Mouse (Mus musculus) forebrain, embryonic 11.5 days (tissue): ENCODE data around the gene Ginm1. TPM values are rescaled to one million over a fixed set of nuclear protein-coding genes. Genes with fewer than 3 reads are reported as not detected.

ENCODE experiments used
- ATAC-seq: fragments of 200-750 bp; cut with Nextera tagmentation; replicated peaks from 2 replicates; pipeline ENCODE4 v1.8.0; 2017; ENCODE audit warnings: moderate TSS enrichment; ENCODE audit not compliant: low FRiP score
- DNase-seq: peaks from one replicate; pipeline ENCODE4 v3.0.0-alpha.2; 2017; ENCODE audit warnings: low spot score
- H3K27ac ChIP-seq: fragments of 300-500 bp; sonication (generic); 2 replicates; pipeline ENCODE4 v1.5.1; 2014; ENCODE audit warnings: low read depth, low read length
- H3K27me3 ChIP-seq: fragments of 300-500 bp; sonication (generic); 2 replicates; pipeline ENCODE4 v1.6.1; 2014; ENCODE audit warnings: mild to moderate bottlenecking, low read length, mixed read lengths; ENCODE audit not compliant: control insufficient read depth, insufficient read depth
- H3K36me3 ChIP-seq: fragments of 300-500 bp; sonication (generic); 2 replicates; pipeline ENCODE4 v1.6.1; 2014; ENCODE audit warnings: mild to moderate bottlenecking, low read length, moderate library complexity, mixed read lengths; ENCODE audit not compliant: control insufficient read depth, insufficient read depth
- H3K4me1 ChIP-seq: fragments of 300-500 bp; sonication (generic); replicated peaks from 2 replicates; pipeline ENCODE4 v1.6.1; 2014; ENCODE audit warnings: low read length, mixed read lengths; ENCODE audit not compliant: control insufficient read depth, insufficient read depth
- H3K4me2 ChIP-seq: fragments of 300-500 bp; sonication (generic); 2 replicates; pipeline ENCODE4 v1.6.1; 2014; ENCODE audit warnings: low read depth, mild to moderate bottlenecking, low read length, moderate library complexity, mixed read lengths; ENCODE audit not compliant: severe bottlenecking
- H3K4me3 ChIP-seq: fragments of 300-500 bp; sonication (generic); 2 replicates; pipeline ENCODE4 v1.5.1; 2014; ENCODE audit warnings: low read depth, low read length
- H3K9ac ChIP-seq: fragments of 300-500 bp; sonication (generic); 2 replicates; pipeline ENCODE4 v1.6.1; 2014; ENCODE audit warnings: low read length
- H3K9me3 ChIP-seq: fragments of 300-500 bp; sonication (generic); 2 replicates; pipeline ENCODE4 v1.6.1; 2016; ENCODE audit warnings: low read length, mixed read lengths; ENCODE audit not compliant: control insufficient read depth
- WGBS: fragments of 180-500 bp; shearing (Covaris S2); extraction: QIAGEN DNeasy Blood & Tissue Kit; methylation state at CpG from one replicate; pipeline ENCODE4 v1.1.7; 2014; 5-methylcytosine and 5-hydroxymethylcytosine counted together
- polyA plus RNA-seq: library from polyadenylated mRNA; unstranded; fragments of >200 nt; fragmentation: Nextera tagmentation; extraction: Ambion mirVana; gene quantifications from 2 replicates; pipeline ENCODE4 v1.2.1, GENCODE M21; 2014

The Ginm1 gene
- 51.5 and 55.2 TPM in 2 replicates for polyA plus RNA-seq

DNA sequence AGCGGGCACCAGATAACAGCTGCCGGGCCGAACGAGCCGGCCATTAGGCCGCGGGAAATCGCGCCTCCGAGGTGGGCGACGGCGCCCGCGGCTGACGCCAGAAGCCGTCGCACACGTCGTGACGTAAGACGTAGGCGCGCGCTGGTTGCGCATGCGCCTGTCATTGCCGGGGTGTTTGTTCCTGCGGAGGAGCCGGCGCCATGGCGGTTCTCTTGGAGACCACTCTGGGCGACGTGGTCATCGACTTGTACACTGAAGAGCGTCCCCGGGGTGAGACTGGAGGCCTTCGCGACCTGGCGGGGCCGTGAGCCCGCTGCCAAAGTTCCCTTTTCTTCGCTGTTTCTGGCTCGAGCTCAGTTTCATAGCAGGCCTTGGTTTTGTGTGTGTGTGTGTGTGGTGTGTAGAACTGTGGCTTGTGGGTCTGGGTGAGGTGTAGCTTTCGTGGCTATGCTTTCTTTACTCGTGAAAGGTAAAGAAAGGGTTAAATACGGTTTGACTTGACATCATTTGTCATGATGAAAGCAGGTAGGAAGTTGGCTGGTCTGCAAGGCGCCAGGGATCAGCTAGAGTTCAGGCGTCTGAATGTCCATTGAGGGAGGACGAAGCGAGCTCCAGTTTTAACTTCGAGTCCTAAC is at the start of gene Ginm1, which contains the start of gene Ppil4:
TSS of gene Ginm1 (minus strand) at position 74 of the 635 bp plus-strand sequence.
TSS of gene Ppil4 (plus strand) at position 141 of the 635 bp plus-strand sequence.
- peak; percentile 94 for DNase-seq
- no peaks in the 10 kb centered on the region for H3K9me3 ChIP-seq
- peaks cover 8% of the 10 kb centered on the region for H3K4me1 ChIP-seq
- peak; percentile 94 for ATAC-seq
- H3K9ac ChIP-seq: peak within 1 kb of the TSS; percentile 63
- H3K4me3 ChIP-seq: peak within 1 kb of the TSS; percentile 71
- no peaks in the 10 kb centered on the region for H3K27me3 ChIP-seq
- peak within 1 kb of the TSS; percentile 79 for H3K4me2 ChIP-seq
- 1% methylated on average over 52 of the region's 52 CpGs for WGBS
- H3K36me3 ChIP-seq: peaks cover 6% of the 10 kb centered on the region; the same call in 1 of the 2 replicates
- no peak within 1 kb of the TSS for H3K27ac ChIP-seq

DNA sequence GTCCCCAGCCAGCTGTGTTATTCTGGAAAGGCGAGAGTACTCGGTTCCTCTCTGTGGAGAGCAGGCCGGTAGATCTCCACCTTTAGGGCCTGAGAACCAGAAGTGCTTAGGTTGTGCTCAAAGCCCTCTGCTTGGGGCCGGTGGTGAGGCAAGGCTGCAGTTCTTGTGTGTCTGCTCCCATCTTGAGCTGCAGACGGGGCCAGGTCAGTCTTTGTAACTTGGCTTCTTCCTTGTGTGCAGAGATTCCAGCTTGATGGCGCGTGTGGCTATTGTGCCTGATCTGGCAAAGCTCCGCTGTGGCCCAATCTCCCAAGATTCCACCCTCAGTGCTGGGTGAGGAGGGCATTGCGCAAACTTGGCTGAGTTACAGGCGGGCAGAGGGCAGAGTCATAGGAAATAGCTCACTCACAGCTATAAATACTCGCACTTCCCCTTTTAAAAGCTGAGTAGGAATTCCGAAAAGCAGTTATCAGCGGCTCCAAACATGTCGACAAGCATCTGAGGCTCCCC is 49.0 kb upstream of the Ginm1 start:
- no peaks in the 10 kb centered on the region for H3K27me3 ChIP-seq
- no peak overlapping the region for H3K9ac ChIP-seq
- ATAC-seq (no peak), DNase-seq (no peak)
- no peak overlapping the region for H3K27ac ChIP-seq
- H3K4me2 ChIP-seq: no peak overlapping the region
- no peak overlapping the region for H3K4me3 ChIP-seq
- H3K9me3 ChIP-seq: no peaks in the 10 kb centered on the region
- H3K4me1 ChIP-seq: no peaks in the 10 kb centered on the region
- 79% methylated on average over 14 of the region's 14 CpGs for WGBS
- no peaks in the 10 kb centered on the region for H3K36me3 ChIP-seq

DNA sequence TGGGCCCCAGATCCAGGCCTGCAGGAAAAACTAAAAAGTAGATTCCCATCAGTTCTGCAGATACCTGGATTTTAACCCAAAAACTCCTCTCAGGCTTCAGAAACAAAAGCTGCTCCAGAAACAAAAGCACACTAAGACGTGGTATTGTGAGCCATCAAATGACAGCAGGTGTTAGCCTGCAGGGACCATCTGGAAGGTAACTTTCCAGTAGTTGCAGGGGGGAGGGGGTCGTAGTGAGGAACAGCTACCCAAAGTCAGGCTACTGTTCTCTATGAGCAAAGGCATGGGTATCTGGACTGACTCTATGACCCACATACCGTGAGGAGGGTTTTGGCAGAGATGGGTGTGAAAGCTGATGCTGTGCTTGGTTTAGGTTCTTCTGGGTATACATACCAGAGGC is 48.2 kb upstream of the Ginm1 start:
- H3K9ac ChIP-seq: no peak overlapping the region
- ATAC-seq (no peak), DNase-seq (no peak)
- H3K9me3 ChIP-seq: no peaks in the 10 kb centered on the region
- H3K4me3 ChIP-seq: no peak overlapping the region
- H3K27me3 ChIP-seq: no peaks in the 10 kb centered on the region
- no peak overlapping the region for H3K27ac ChIP-seq
- H3K4me1 ChIP-seq: no peaks in the 10 kb centered on the region
- H3K36me3 ChIP-seq: no peaks in the 10 kb centered on the region
- no peak overlapping the region for H3K4me2 ChIP-seq
- 60% methylated on average over 3 of the region's 3 CpGs for WGBS

GRCm38 (mm10) chr10:7840353-7840733 is 47.7 kb upstream of the Ginm1 start:
- WGBS: 83% methylated on average over 2 of the region's 2 CpGs
- H3K36me3 ChIP-seq: no peaks in the 10 kb centered on the region

DNA sequence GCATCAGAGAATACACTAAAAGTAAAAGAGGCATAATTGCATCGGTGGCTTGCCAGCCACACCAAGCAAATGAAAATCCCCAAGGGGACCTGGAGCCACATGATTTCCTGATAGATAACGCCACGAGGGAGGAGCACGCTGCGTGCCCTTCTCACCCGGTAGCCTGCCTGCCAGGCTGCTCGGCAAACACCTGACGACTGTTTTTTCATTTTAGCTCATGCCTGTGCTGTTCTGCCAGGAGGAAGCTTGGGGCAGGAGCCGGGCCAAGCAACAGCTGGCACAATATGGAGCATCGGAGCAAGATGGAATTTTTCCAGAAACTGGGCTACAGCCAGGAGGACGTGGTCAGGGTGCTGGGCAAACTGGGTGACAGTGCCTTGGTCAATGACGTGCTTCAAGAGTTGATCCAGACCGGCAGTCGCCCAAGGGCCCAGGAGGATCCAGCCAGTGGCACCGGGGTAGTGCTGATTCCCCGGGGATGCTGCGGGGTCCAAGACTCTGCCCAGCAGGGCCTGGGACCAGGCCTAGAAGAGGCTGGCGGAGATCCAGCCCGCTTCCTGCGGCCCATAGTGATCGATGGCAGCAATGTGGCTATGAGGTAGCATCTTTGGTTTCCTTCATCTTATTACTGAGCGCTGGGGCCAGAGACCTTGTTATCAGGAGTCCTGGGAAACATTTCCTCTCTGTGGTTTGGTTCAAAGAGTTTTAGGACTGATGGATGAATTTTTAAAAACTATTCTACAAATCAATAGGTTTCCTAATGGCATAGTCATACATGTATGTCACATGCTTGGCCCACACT is 47.1 kb upstream of the Ginm1 start:
- Histone ChIP-seq H3K9ac (no peak overlapping the region), H3K4me2 (no peak overlapping the region), H3K27me3 (no peaks in the 10 kb centered on the region), H3K4me3 (no peak overlapping the region), H3K9me3 (no peaks in the 10 kb centered on the region), H3K36me3 (no peaks in the 10 kb centered on the region), H3K27ac (no peak overlapping the region), H3K4me1 (no peaks in the 10 kb centered on the region)
- WGBS: 91% methylated on average over 22 of the region's 22 CpGs
- ATAC-seq: no peak
- DNase-seq: no peak

More at GRCm38 (mm10) chr10:7840353-7840733, 47.7 kb upstream of the Ginm1 start:
- Histone ChIP-seq H3K27me3 (no peaks in the 10 kb centered on the region), H3K4me2 (no peak overlapping the region), H3K27ac (no peak overlapping the region), H3K4me1 (no peaks in the 10 kb centered on the region), H3K4me3 (no peak overlapping the region), H3K9ac (no peak overlapping the region), H3K9me3 (no peaks in the 10 kb centered on the region)
- ATAC-seq (no peak), DNase-seq (no peak)

- 83% methylated on average over 5 of the region's 5 CpGs for WGBS
Measured at GRCm38 (mm10) chr10:7838874-7839421, 46.3 kb upstream of the Ginm1 start.

DNA sequence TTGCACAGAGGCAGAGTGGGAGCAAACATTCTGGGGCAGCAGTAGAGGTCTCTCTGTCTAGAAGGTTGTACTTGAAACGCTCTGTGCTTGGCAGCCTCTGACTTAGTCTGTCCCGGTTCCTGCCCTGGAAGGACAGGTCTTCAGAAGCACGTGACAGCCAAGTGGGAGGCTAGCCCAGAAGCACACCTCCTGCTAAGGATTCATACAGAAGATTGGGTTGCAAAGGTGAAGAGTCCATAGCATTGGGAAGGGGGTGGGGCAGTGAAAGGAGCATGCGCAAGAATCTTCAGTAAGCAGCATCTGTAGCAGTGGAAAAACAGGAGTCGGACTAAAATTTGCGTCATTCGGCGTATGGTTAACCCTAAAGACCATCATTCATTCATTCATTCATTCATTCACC is 45.4 kb upstream of the Ginm1 start:
- Histone ChIP-seq H3K9ac (no peak overlapping the region), H3K4me1 (no peaks in the 10 kb centered on the region), H3K4me3 (no peak overlapping the region), H3K9me3 (no peaks in the 10 kb centered on the region), H3K27me3 (no peaks in the 10 kb centered on the region), H3K36me3 (no peaks in the 10 kb centered on the region), H3K27ac (no peak overlapping the region), H3K4me2 (no peak overlapping the region)
- 93% methylated on average over 8 of the region's 8 CpGs for WGBS
- ATAC-seq (no peak), DNase-seq (no peak)

More at GRCm38 (mm10) chr10:7838874-7839421, 46.3 kb upstream of the Ginm1 start:
- H3K36me3 ChIP-seq: no peaks in the 10 kb centered on the region
- no peak overlapping the region for H3K9ac ChIP-seq
- DNase-seq (no peak), ATAC-seq (no peak)
- no peak overlapping the region for H3K4me3 ChIP-seq
- H3K4me1 ChIP-seq: no peaks in the 10 kb centered on the region
- H3K9me3 ChIP-seq: no peaks in the 10 kb centered on the region
- H3K4me2 ChIP-seq: no peak overlapping the region
- H3K27me3 ChIP-seq: no peaks in the 10 kb centered on the region
- H3K27ac ChIP-seq: no peak overlapping the region

DNA sequence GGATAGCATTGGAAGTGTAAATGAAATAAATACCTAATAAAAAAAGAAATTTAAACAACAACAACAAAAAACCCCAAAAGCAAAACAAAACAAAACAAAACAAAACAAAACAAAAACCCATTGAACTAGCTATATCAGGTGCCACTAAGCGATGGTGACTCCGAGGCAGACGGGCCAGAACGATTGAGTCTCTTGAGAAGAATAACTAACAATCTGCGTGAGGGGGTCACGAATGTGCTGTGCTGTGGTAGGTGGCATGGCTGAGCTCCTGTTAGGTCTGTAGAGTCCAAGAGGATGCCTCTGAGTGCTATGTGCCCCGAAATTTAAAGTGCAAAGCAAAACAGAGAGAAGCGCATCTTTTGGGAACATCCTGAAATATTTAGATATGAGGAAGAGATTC is 44.8 kb upstream of the Ginm1 start:
- WGBS: 91% methylated on average over 8 of the region's 8 CpGs
- ATAC-seq: no peak

More for the DNA sequence above, 44.8 kb upstream of the Ginm1 start:
- Histone ChIP-seq H3K4me1 (no peaks in the 10 kb centered on the region), H3K27ac (no peak overlapping the region), H3K9ac (no peak overlapping the region), H3K9me3 (no peaks in the 10 kb centered on the region), H3K36me3 (no peaks in the 10 kb centered on the region), H3K4me2 (no peak overlapping the region), H3K27me3 (no peaks in the 10 kb centered on the region), H3K4me3 (no peak overlapping the region)
- no peak for DNase-seq
